Mouse (Mus musculus): ENCODE results near the gene Dcbld2.
A peak's percentile ranks its signal among the peaks of the same experiment; 100 is the strongest.

Gene Dcbld2

GRCm38 (mm10) chr16:58408062-58408486, at the start of gene Dcbld2:
Gene Dcbld2, plus strand, starts transcription at chr16:58408443.
- DNase-seq (ENCODE audit: low read depth, low spot score), result peak; percentile 95

- no peak for DNase-seq (ENCODE audit: low read depth, low spot score)
Measured at GRCm38 (mm10) chr16:58377170-58377569, 31.1 kb upstream of the Dcbld2 start.

GRCm38 (mm10) chr16:58377756-58378503, 30.3 kb upstream of the Dcbld2 start:
- no peak for DNase-seq (ENCODE audit: low read depth, low spot score)

GRCm38 (mm10) chr16:58386241-58386757, 21.9 kb upstream of the Dcbld2 start:
- DNase-seq (ENCODE audit: low read depth, low spot score), result no peak

GRCm38 (mm10) chr16:58389143-58389755, 19.0 kb upstream of the Dcbld2 start:
- no peak for DNase-seq (ENCODE audit: low read depth, low spot score)

GRCm38 (mm10) chr16:58393036-58393435, 15.2 kb upstream of the Dcbld2 start:
- no peak for DNase-seq (ENCODE audit: low read depth, low spot score)

- DNase-seq (ENCODE audit: low read depth, low spot score), result no peak
Measured at GRCm38 (mm10) chr16:58394156-58394555, 14.1 kb upstream of the Dcbld2 start.

- DNase-seq (ENCODE audit: low read depth, low spot score), result no peak
Measured at GRCm38 (mm10) chr16:58398604-58399003, 9.6 kb upstream of the Dcbld2 start.

GRCm38 (mm10) chr16:58401079-58401478, 7.2 kb upstream of the Dcbld2 start:
- DNase-seq (ENCODE audit: low read depth, low spot score), result no peak

GRCm38 (mm10) chr16:58404665-58405064, 3.6 kb upstream of the Dcbld2 start:
- no peak for DNase-seq (ENCODE audit: low read depth, low spot score)

- no peak for DNase-seq (ENCODE audit: low read depth, low spot score)
Measured at GRCm38 (mm10) chr16:58405271-58405670, 3.0 kb upstream of the Dcbld2 start.

GRCm38 (mm10) chr16:58408487-58409281, 441 bp downstream of the Dcbld2 start:
- peak; percentile 35 for DNase-seq (ENCODE audit: low read depth, low spot score)

- no peak for DNase-seq (ENCODE audit: low read depth, low spot score)
Measured at GRCm38 (mm10) chr16:58409825-58410224, 1.6 kb downstream of the Dcbld2 start.

GRCm38 (mm10) chr16:58414801-58415200, 6.6 kb downstream of the Dcbld2 start:
- no peak for DNase-seq (ENCODE audit: low read depth, low spot score)

- DNase-seq (ENCODE audit: low read depth, low spot score), result no peak
Measured at GRCm38 (mm10) chr16:58415500-58415899, 7.3 kb downstream of the Dcbld2 start.

- DNase-seq (ENCODE audit: low read depth, low spot score), result no peak
Measured at GRCm38 (mm10) chr16:58421696-58422354, 13.6 kb downstream of the Dcbld2 start.

GRCm38 (mm10) chr16:58430246-58430645, 22.0 kb downstream of the Dcbld2 start:
- no peak for DNase-seq (ENCODE audit: low read depth, low spot score)

GRCm38 (mm10) chr16:58432384-58432783, 24.1 kb downstream of the Dcbld2 start:
- DNase-seq (ENCODE audit: low read depth, low spot score), result no peak

- no peak for DNase-seq (ENCODE audit: low read depth, low spot score)
Measured at GRCm38 (mm10) chr16:58444735-58445134, 36.5 kb downstream of the Dcbld2 start.

GRCm38 (mm10) chr16:58446281-58447259, 38.3 kb downstream of the Dcbld2 start:
- DNase-seq (ENCODE audit: low read depth, low spot score), result no peak
